Mouse (Mus musculus) E14TG2a.4 (cell line): Measurements from ENCODE around the gene Gpr137.

Experiments
- CTCF ChIP-seq: conservative IDR thresholded peaks from 2 replicates; pipeline ENCODE4 v1.5.1; 2014; ENCODE audit warnings: low read length
- POU5F1 ChIP-seq: IDR thresholded peaks from 2 replicates; pipeline ENCODE4 v1.6.1; 2014; ENCODE audit warnings: low read length, borderline replicate concordance

- TF ChIP-seq CTCF (no peak), POU5F1 (no peak)
Observed at GRCm38 (mm10) chr19:6947742-6948141, 5.5 kb upstream of the Gpr137 start.
